Mouse (Mus musculus): ENCODE measurements at regions not wholly inside any gene's neighbourhood (a gene's known extent, or its start where the extent isn't known, plus 50 kb on each side); places are given as distances from the start of the nearest gene placed in this dataset.

GRCm38 (mm10) chr13:37290636-37291035 lies 54.4 kb upstream of the Ly86 start:
- TF ChIP-seq CTCF (IDR thresholded peaks at IDR 0.05; ENCODE audit: extremely low read depth, insufficient read depth, insufficient read length, insufficient replicate concordance) (no peak), POLR2A (IDR thresholded peaks at IDR 0.05; ENCODE audit: low read depth, low read length) (no peak)
